Mouse (Mus musculus) liver, embryonic 11.5 days (tissue): ENCODE measurements around the gene Hist3h2a. TPM values are rescaled to one million over a fixed set of nuclear protein-coding genes. Genes with fewer than 3 reads are reported as not detected.

Experiments used
- ATAC-seq: fragments of 200-750 bp; cut with Nextera tagmentation; replicated peaks from 2 replicates; pipeline ENCODE4 v1.8.0; 2017; ENCODE audit warnings: moderate number of reproducible peaks, mild to moderate bottlenecking, moderate TSS enrichment, moderate library complexity; ENCODE audit not compliant: low FRiP score
- DNase-seq: peaks from one replicate; pipeline ENCODE4 v3.0.0-alpha.2; 2017; ENCODE audit warnings: low spot score
- H3K27ac ChIP-seq: fragments of 300-500 bp; sonication (generic); 2 replicates; pipeline ENCODE4 v1.5.1; 2014; ENCODE audit warnings: mild to moderate bottlenecking, low read depth, low read length, control low read depth
- H3K27me3 ChIP-seq: fragments of 300-500 bp; sonication (generic); replicated peaks from 2 replicates; pipeline ENCODE4 v1.6.1; 2014; ENCODE audit warnings: low read length, mixed read lengths; ENCODE audit not compliant: control insufficient read depth, insufficient read depth
- H3K36me3 ChIP-seq: fragments of 300-500 bp; sonication (generic); 2 replicates; pipeline ENCODE4 v1.6.1; 2014; ENCODE audit warnings: mild to moderate bottlenecking, low read length, moderate library complexity, mixed read lengths; ENCODE audit not compliant: control insufficient read depth, insufficient read depth
- H3K4me1 ChIP-seq: fragments of 300-500 bp; sonication (generic); replicated peaks from 2 replicates; pipeline ENCODE4 v1.6.1; 2014; ENCODE audit warnings: low read length, mixed read lengths; ENCODE audit not compliant: control insufficient read depth, insufficient read depth
- H3K4me2 ChIP-seq: fragments of 300-500 bp; sonication (generic); 2 replicates; pipeline ENCODE4 v1.6.1; 2014; ENCODE audit warnings: mild to moderate bottlenecking, control low read depth, moderate library complexity
- H3K4me3 ChIP-seq: fragments of 300-500 bp; sonication (generic); 2 replicates; pipeline ENCODE4 v1.5.1; 2014; ENCODE audit warnings: low read depth, low read length, control low read depth
- H3K9ac ChIP-seq: fragments of 300-500 bp; sonication (generic); 2 replicates; pipeline ENCODE4 v1.6.1; 2014; ENCODE audit warnings: low read depth, low read length, control low read depth
- H3K9me3 ChIP-seq: fragments of 300-500 bp; sonication (generic); 2 replicates; pipeline ENCODE4 v1.6.1; 2016; ENCODE audit warnings: low read length, inconsistent platforms, mixed read lengths; ENCODE audit not compliant: control insufficient read depth
- WGBS: fragments of 180-500 bp; shearing (Covaris S2); extraction: QIAGEN DNeasy Blood & Tissue Kit; methylation state at CpG from one replicate; pipeline ENCODE4 v1.1.7; 2014; 5-methylcytosine and 5-hydroxymethylcytosine counted together
- polyA plus RNA-seq: library from polyadenylated mRNA; unstranded; fragments of >200 nt; fragmentation: Nextera tagmentation; extraction: Ambion mirVana; gene quantifications from 2 replicates; pipeline ENCODE4 v1.2.1, GENCODE M21; 2014

The Hist3h2a gene
- polyA plus RNA-seq, 1 experiment from 2014 or later = 14.5 TPM

DNA sequence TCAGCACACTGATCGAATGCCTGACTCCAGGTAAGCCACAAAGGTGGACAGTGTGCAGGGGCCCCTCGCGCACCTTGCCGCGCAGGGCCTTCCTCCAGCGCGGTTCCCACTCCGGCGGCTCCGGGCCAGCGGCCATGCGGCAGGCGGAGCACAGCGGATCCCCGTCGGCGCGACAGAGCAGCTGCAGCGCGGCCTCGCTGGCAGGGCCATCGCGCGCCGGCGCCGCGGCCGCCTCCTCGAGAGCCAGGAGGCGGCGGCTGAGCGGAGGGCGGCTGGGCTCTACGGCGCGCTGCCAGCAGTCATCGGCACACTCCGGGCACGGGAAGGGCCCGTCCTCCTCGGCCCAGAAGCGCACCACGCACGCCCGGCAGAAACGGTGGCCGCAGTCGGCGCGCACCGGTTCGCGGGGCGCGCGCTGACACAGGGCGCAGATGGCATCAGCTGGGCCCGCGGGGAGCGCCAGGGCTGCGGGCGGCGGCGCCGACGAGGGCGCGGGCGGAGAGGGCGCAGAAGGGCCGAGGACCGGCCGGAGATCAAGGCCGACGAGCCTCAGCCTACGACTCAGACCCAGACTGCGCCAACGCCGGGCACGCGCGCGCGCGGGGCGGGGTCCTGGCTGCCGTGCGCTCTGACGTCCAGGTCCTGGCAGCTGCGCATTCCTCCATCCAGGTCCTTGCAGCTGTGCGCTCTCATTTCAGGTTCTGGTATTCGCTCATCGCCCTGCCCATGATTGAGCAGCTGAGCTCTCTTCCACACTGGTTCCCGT, 16.0 kb upstream of the Hist3h2a start, which contains the start of gene Rnf187:
Gene Rnf187, minus strand, starts transcription at position 595 of the 766 bp plus-strand sequence.
- Histone ChIP-seq H3K9me3 (no peaks in the 10 kb centered on the region), H3K27me3 (no peaks in the 10 kb centered on the region), H3K4me2 (peak within 1 kb of the TSS; percentile 84), H3K9ac (peak within 1 kb of the TSS; percentile 95), H3K4me1 (peaks cover 10% of the 10 kb centered on the region), H3K36me3 (peaks cover 23% of the 10 kb centered on the region), H3K27ac (peak within 1 kb of the TSS; percentile 91), H3K4me3 (peak within 1 kb of the TSS; percentile 94)
- under 1% methylated on average over 95 of the region's 95 CpGs for WGBS
- DNase-seq (peak; percentile 90), ATAC-seq (peak; percentile 97)

GRCm38 (mm10) chr11:58939088-58939439, 15.4 kb upstream of the Hist3h2a start:
- H3K9me3 ChIP-seq = no peaks in the 10 kb centered on the region
- 17% methylated on average over 6 of the region's 6 CpGs for WGBS
- peak overlapping the region; percentile 95; the same call in 1 of the 2 replicates for H3K9ac ChIP-seq
- peaks cover 18% of the 10 kb centered on the region for H3K36me3 ChIP-seq
- peak overlapping the region; percentile 84 for H3K4me2 ChIP-seq
- no peak for ATAC-seq
- H3K27ac ChIP-seq = no peak overlapping the region
- H3K27me3 ChIP-seq = no peaks in the 10 kb centered on the region
- no peak for DNase-seq
- peak overlapping the region; percentile 94 for H3K4me3 ChIP-seq
- H3K4me1 ChIP-seq = peaks cover 10% of the 10 kb centered on the region

DNA sequence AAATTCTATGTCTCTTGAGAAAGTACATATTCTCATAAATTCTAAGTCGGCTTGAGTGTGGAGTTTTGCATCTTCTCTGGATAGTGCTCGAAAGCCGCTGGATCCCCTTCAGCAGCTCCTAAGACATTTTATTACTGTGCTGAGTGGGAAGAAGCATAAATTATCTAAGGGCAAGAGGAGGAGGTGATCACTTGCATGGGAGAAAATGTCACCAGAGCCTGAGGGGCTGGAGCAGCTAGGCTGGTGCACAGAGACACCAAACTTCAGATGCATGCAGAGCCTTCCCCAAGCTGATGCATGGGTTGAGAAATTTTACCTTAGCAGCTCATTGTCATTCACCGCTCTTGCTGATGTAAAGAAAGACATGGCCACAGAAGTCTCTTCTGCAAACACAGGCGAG, 10.3 kb upstream of the Hist3h2a start:
- ATAC-seq = no peak
- no peaks in the 10 kb centered on the region for H3K36me3 ChIP-seq
- DNase-seq = no peak
- H3K4me1 ChIP-seq = no peaks in the 10 kb centered on the region
- H3K27me3 ChIP-seq = peaks cover 18% of the 10 kb centered on the region
- H3K4me3 ChIP-seq = no peak overlapping the region
- WGBS = 77% methylated on average over 5 of the region's 5 CpGs
- H3K9me3 ChIP-seq = no peaks in the 10 kb centered on the region
- H3K27ac ChIP-seq = no peak overlapping the region
- H3K9ac ChIP-seq = no peak overlapping the region
- H3K4me2 ChIP-seq = no peak overlapping the region

DNA sequence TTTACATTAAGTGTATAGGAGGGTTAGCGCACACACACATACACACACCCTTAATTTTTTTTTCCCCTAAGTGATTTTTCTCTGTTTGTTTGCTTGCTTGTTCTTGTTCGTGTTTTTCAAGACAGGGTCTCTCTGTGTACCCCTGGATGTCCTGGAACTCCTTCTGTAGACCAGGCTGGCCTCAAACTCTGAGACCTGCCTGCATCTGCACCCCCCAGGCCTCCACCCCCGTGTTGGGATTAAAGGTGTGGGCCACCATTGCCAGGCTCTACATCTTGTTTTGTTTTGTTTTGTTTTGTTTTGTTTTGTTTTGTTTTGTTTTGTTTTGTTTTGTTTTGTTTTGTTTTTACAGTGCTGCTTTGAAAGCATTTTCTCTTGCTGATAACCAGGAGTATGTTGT, 7.2 kb upstream of the Hist3h2a start:
- Histone ChIP-seq H3K36me3 (no peaks in the 10 kb centered on the region), H3K9me3 (no peaks in the 10 kb centered on the region), H3K27me3 (peaks cover 38% of the 10 kb centered on the region), H3K4me2 (no peak overlapping the region), H3K4me1 (no peaks in the 10 kb centered on the region; the same call in 1 of the 2 replicates), H3K27ac (no peak overlapping the region), H3K9ac (no peak overlapping the region), H3K4me3 (no peak overlapping the region)
- no peak for DNase-seq
- WGBS = 72% methylated on average over 3 of the region's 3 CpGs
- no peak for ATAC-seq

DNA sequence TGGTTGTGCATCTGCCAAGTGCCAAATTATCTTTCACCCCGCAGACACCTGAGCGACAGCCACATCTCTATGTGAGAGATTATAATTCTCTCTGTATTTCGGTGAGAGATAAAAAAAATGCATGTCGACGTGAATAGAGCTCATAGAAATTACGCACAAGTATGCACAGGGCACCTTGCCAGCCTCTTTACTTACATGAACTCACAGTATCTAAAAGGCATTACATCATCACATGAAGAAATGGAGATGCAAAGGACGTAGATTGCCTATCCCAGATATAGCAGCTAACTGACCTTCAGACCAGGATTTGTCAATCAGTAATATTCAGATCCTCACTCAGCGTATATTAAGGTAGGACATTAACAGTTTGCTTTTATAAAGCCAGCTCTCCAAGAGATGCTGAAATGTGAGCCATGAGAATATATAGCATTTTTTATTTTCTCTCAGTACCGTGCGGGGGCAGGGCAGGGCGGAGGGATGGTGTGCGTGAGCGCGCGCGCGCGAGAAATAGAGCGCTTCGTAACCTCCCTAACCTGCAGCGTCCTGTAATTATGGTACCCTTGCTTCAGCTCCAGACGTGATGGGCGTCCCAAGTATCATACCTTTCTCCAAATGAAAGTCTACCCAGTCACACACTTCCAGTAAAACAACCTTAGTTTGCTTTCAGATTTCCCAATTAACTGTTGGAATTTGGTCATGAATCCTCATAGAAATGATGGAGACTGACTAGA, 6.5 kb upstream of the Hist3h2a start:
- Histone ChIP-seq H3K9ac (peak overlapping the region; percentile 35), H3K27ac (0 out of 2 replicates have a peak overlapping the region, but pooled peaks have one; percentile 30), H3K4me3 (peak overlapping the region; percentile 46), H3K27me3 (peaks cover 38% of the 10 kb centered on the region), H3K9me3 (no peaks in the 10 kb centered on the region), H3K36me3 (no peaks in the 10 kb centered on the region), H3K4me2 (peak overlapping the region; percentile 70), H3K4me1 (no peaks in the 10 kb centered on the region; the same call in 1 of the 2 replicates)
- DNase-seq (no peak), ATAC-seq (no peak)
- WGBS = 24% methylated on average over 23 of the region's 23 CpGs

GRCm38 (mm10) chr11:58948542-58949479, 5.7 kb upstream of the Hist3h2a start, which contains the start of gene Hist3h2ba:
Hist3h2ba (plus strand) TSS chr11:58948920.
- peak; percentile 66 for DNase-seq
- no peaks in the 10 kb centered on the region for H3K36me3 ChIP-seq
- peak within 1 kb of the TSS; percentile 46 for H3K4me3 ChIP-seq
- H3K27me3 ChIP-seq = peaks cover 38% of the 10 kb centered on the region
- H3K4me1 ChIP-seq = peaks cover 8% of the 10 kb centered on the region
- peak within 1 kb of the TSS; percentile 51 for H3K9ac ChIP-seq
- peak within 1 kb of the TSS; percentile 76 for H3K27ac ChIP-seq
- H3K4me2 ChIP-seq = peak within 1 kb of the TSS; percentile 70
- 1% methylated on average over 48 of the region's 48 CpGs for WGBS
- ATAC-seq = peak; percentile 76
- H3K9me3 ChIP-seq = no peaks in the 10 kb centered on the region

- H3K4me3 ChIP-seq = peak overlapping the region; percentile 46
- no peaks in the 10 kb centered on the region for H3K9me3 ChIP-seq
- peaks cover 33% of the 10 kb centered on the region for H3K27me3 ChIP-seq
- H3K4me2 ChIP-seq = peak overlapping the region; percentile 70
- DNase-seq (no peak), ATAC-seq (no peak)
- peak overlapping the region; percentile 51; the same call in 1 of the 2 replicates for H3K9ac ChIP-seq
- H3K27ac ChIP-seq = peak overlapping the region; percentile 76
- WGBS = 18% methylated on average over 20 of the region's 20 CpGs
- H3K4me1 ChIP-seq = peaks cover 8% of the 10 kb centered on the region
- H3K36me3 ChIP-seq = no peaks in the 10 kb centered on the region
Observed at GRCm38 (mm10) chr11:58949480-58950431, 4.7 kb upstream of the Hist3h2a start.
